Mouse (Mus musculus) splenic B cell, adult 2 months (primary cell): ENCODE results near the gene Pcdh9.

Experiments
- DNase-seq: peaks from one replicate; pipeline ENCODE4 v3.0.0-alpha.2; 2011; ENCODE audit warnings: low read depth, low spot score
- H3K27me3 ChIP-seq: 2 replicates; pipeline ENCODE4 v1.6.1; 2012; ENCODE audit warnings: mild to moderate bottlenecking, low read length, moderate library complexity, mixed read lengths; ENCODE audit not compliant: control insufficient read depth, poor library complexity, insufficient read depth, severe bottlenecking
- H3K36me3 ChIP-seq: 2 replicates; pipeline ENCODE4 v1.6.1; 2012; ENCODE audit warnings: mild to moderate bottlenecking, low read length, moderate library complexity, mixed read lengths; ENCODE audit not compliant: control insufficient read depth, poor library complexity, insufficient read depth, severe bottlenecking

Pcdh9 gene

GRCm38 (mm10) chr14:93545575-93545974, 344.9 kb downstream of the Pcdh9 start:
- DNase-seq, result no peak
- H3K36me3 ChIP-seq, result no peaks in the 10 kb centered on the region
- H3K27me3 ChIP-seq, result no peaks in the 10 kb centered on the region

DNA sequence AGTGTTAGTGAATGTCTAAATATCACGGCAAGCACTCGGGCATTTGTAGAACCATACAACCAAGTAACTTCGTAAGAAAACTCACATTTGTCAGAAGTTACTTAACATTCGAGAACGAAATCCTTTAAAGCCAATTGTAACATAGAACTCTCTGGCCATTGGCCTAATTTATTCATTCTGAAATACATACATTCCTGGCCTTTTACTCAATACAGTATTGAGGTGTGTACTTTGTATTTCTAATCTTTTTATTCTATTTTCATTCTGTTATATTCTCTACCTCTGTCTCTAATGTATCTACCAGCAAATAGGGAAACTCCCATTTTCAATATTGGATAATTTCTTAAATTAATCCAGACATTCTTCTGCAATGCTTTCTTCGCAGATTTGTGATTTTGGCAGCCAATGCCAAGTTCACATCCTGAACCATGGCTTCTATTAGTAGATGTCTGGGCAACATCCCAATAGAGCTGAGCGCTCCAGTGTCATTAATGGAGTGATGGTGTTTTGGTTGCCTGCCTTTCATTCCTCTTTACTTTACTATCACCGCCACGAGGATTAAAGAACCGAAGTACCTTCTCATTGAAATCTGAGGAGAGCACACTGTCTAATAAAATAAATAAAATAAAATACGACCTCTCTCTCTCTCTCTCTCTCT, 346.4 kb downstream of the Pcdh9 start:
- DNase-seq, result no peak
- Histone ChIP-seq H3K36me3 (no peaks in the 10 kb centered on the region), H3K27me3 (no peaks in the 10 kb centered on the region)

DNA sequence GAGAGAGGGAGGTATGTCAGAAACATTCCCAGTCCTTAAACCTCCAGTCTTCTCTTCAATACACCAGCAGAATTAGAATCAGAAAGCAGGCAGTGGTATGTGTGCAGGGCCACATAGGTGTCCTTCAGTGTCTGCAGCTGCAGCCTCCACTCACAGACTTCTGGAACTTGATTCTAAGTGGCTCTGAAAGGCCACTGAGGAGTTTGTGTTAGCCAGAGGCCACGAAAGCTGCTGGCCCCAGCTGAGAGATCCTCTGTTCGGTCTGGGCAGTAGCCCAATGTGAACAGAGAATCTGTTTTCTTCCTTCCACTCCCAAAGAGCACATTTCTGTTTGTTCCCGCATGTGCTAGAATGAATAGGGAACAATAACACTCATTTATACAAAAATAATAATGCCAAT, 346.9 kb downstream of the Pcdh9 start:
- Histone ChIP-seq H3K27me3 (no peaks in the 10 kb centered on the region), H3K36me3 (no peaks in the 10 kb centered on the region)
- DNase-seq, result no peak

DNA sequence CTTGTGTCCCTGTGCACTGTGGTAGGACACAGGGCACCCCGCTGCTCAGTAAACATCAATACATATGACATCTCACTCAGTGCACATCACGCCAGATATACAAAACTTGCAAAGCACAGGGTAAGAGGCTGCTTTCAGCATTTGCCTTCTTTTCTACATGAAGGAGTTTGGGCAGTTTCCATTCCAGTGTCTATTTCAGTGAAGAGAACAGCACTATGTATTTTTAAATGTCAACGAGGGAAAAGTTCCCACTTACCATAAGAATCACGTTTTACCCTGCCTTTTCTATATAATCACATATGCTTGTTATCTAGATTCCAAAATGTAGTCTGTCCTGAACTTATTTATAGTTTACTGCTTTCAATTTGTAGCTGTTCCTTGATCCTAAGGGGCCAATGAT, 355.6 kb downstream of the Pcdh9 start:
- no peaks in the 10 kb centered on the region for H3K27me3 ChIP-seq
- no peak for DNase-seq
- H3K36me3 ChIP-seq, result no peaks in the 10 kb centered on the region

DNA sequence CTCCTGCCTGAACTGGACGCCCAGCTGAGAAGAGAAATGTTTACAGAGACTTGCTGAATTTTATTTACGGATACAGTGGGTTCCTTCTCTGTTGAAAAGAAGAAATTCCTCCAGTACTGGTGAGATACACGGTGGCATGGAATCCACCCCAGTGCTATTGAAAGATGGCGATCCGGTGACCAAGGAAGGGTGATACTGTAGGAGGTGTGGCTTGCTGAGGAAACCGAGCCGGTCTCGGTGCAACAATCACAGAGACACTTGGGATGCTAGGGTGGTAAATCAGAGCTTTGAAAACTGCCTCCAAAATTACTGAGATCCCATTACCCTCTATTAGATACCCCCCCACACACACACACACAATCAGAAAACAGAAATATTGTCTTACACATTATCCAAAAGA, 367.0 kb downstream of the Pcdh9 start:
- Histone ChIP-seq H3K27me3 (no peaks in the 10 kb centered on the region), H3K36me3 (no peaks in the 10 kb centered on the region)
- DNase-seq, result no peak

GRCm38 (mm10) chr14:93520166-93520565, 370.3 kb downstream of the Pcdh9 start:
- DNase-seq, result no peak
- Histone ChIP-seq H3K36me3 (no peaks in the 10 kb centered on the region), H3K27me3 (no peaks in the 10 kb centered on the region)

GRCm38 (mm10) chr14:93516679-93517078, 373.8 kb downstream of the Pcdh9 start:
- no peaks in the 10 kb centered on the region for H3K27me3 ChIP-seq
- H3K36me3 ChIP-seq, result no peaks in the 10 kb centered on the region
- no peak for DNase-seq

- DNase-seq, result no peak
- H3K27me3 ChIP-seq, result no peaks in the 10 kb centered on the region
- H3K36me3 ChIP-seq, result no peaks in the 10 kb centered on the region
Observed at GRCm38 (mm10) chr14:93506107-93506506, 384.4 kb downstream of the Pcdh9 start.

DNA sequence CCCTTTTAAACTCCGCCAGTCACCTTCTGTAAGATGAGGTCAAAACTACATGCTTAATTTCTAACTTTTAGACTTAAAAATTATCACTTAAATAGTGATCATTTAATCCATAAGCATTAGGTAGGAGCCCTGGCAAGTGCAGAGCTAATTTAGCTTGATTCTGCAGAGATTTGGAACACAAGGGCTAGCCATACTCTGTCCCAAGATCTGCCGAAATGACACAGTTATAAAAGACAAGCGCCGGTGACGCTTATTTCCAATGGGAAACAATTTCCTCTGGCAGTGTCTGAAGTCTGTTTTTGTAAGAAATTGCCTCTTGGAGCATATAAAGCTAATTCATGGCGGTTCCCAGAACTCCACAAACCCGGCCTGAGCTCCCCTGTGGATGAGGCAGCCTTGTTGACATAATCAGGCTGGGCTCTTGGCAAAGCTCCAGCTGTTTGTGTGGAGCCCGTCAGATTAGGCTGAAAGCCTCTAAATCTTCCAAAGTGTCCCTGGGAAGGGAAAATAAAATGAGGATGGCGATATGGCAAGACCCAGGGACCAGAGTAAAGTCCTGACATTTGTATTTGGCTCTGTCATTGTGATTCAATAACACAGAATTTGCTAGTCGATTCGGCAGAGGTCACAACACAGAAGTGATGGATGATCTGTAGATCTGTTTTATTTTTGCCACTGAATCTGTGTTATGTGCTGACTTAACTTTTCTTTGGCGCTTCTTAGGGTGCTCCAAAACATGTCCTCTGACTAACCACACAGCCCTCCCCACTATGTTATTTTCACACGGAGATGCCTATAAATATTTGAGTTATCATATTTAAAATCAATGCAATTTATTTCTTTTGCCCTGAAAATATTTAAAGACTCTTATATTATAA, 391.4 kb downstream of the Pcdh9 start:
- DNase-seq, result no peak
- no peaks in the 10 kb centered on the region for H3K27me3 ChIP-seq
- H3K36me3 ChIP-seq, result no peaks in the 10 kb centered on the region

GRCm38 (mm10) chr14:93474991-93475390, 415.5 kb downstream of the Pcdh9 start:
- no peaks in the 10 kb centered on the region for H3K27me3 ChIP-seq
- DNase-seq, result no peak
- no peaks in the 10 kb centered on the region for H3K36me3 ChIP-seq

DNA sequence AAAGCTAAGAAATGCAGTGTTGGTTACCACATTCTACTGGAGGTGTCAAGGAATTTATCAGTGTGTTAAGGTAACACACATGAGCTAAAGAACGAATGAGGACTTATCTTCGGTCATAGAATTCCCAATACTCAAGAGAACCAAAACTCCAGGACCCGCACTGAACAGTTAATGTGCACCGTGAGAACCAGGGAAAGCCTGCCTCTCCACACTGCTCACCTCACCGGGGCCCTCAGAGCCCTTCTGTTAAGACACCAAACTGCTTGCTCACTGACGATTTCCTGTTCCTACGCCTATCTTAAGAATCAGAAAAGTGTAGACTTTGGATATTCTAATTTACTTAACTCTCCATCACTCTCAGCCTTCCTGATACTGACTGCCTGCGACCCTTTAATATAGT, 418.0 kb downstream of the Pcdh9 start:
- no peaks in the 10 kb centered on the region for H3K27me3 ChIP-seq
- H3K36me3 ChIP-seq, result no peaks in the 10 kb centered on the region
- DNase-seq, result no peak

- no peak for DNase-seq
- Histone ChIP-seq H3K27me3 (no peaks in the 10 kb centered on the region), H3K36me3 (no peaks in the 10 kb centered on the region)
Observed at GRCm38 (mm10) chr14:93463360-93463892, 427.1 kb downstream of the Pcdh9 start.

DNA sequence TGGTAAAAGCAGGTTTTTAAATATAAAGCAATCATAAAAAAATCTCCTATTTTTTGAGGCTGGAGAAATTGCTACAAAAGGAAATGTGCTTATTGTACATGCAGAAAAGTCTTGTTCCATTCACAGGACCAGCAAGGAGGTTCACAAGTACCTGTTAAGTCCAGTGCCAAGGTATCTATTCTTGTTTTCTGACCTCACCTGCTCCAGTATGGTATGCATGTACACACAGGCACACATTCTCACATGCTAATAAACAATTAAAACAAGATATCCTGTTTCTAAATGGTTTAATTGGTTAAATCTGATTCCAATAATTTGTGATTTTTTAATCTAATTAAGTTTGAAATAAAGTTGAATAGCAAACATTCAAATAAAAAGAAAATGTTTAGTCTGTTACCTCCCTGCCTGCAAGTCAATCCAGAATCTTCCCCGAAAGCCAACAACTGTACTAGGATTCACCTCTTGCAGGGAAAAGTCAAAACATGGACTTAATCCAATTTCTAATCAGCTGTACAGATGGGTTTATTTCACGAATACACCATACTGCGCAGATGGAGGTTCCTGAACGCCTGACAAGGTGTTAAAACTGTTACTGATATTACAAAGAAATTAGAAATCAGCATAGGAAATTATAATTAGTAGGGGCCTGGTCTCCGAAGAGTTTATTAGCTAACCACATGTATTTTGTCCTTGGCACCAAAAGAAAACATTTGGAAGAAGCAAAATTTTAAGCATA, 439.4 kb downstream of the Pcdh9 start:
- no peak for DNase-seq

GRCm38 (mm10) chr14:93441852-93442251, 448.6 kb downstream of the Pcdh9 start:
- Histone ChIP-seq H3K36me3 (no peaks in the 10 kb centered on the region), H3K27me3 (no peaks in the 10 kb centered on the region)
- no peak for DNase-seq

More for the DNA sequence above, 439.4 kb downstream of the Pcdh9 start:
- no peaks in the 10 kb centered on the region for H3K36me3 ChIP-seq
- H3K27me3 ChIP-seq, result no peaks in the 10 kb centered on the region

- Histone ChIP-seq H3K36me3 (no peaks in the 10 kb centered on the region), H3K27me3 (no peaks in the 10 kb centered on the region)
- DNase-seq, result no peak
Observed at GRCm38 (mm10) chr14:93437226-93437625, 453.3 kb downstream of the Pcdh9 start.
